Mouse (Mus musculus) lung, adult 2 months (tissue): ENCODE measurements around the gene Eif4g1. TPM values are rescaled to one million over a fixed set of nuclear protein-coding genes. Genes with fewer than 3 reads are reported as not detected.
A peak's percentile ranks its signal among the peaks of the same experiment; 100 is the strongest.

Experiments
- DNase-seq: peaks from one replicate; pipeline ENCODE4 v3.0.0; 2022
- H3K4me1 ChIP-seq: fragments of 200-500 bp; 2 replicates; pipeline ENCODE4 v1.6.1; 2011; ENCODE audit warnings: low read length; ENCODE audit not compliant: control insufficient read depth, insufficient read depth
- H3K4me3 ChIP-seq: fragments of 200-500 bp; replicated peaks from 2 replicates; pipeline ENCODE3; 2011; ENCODE audit warnings: low read depth, mild to moderate bottlenecking, control low read depth, low read length; ENCODE audit errors: extremely low read depth
- CTCF ChIP-seq: fragments of 200-500 bp; IDR thresholded peaks from 2 replicates; pipeline ENCODE4 v1.5.1; 2011; ENCODE audit warnings: mild to moderate bottlenecking, low read length, control low read depth; ENCODE audit not compliant: insufficient read depth
- POLR2A ChIP-seq: fragments of 200-500 bp; IDR thresholded peaks from 2 replicates; pipeline ENCODE4 v1.6.1; 2011; ENCODE audit warnings: low read depth, mild to moderate bottlenecking, control low read depth, low read length, borderline replicate concordance; ENCODE audit errors: extremely low read depth
- WGBS: fragments of 180-500 bp; shearing (Covaris S2); methylation state at CpG from one replicate; pipeline ENCODE4 v1.1.7; 2018; 5-methylcytosine and 5-hydroxymethylcytosine counted together
- polyA plus RNA-seq: library from polyadenylated mRNA; depleted of rRNA; stranded (reverse); fragments of >200 nt; gene quantifications from 2 replicates; pipeline ENCODE4 v1.2.3, GENCODE M21; 2012

Gene Eif4g1
- polyA plus RNA-seq, 1 experiment: 341 TPM

DNA sequence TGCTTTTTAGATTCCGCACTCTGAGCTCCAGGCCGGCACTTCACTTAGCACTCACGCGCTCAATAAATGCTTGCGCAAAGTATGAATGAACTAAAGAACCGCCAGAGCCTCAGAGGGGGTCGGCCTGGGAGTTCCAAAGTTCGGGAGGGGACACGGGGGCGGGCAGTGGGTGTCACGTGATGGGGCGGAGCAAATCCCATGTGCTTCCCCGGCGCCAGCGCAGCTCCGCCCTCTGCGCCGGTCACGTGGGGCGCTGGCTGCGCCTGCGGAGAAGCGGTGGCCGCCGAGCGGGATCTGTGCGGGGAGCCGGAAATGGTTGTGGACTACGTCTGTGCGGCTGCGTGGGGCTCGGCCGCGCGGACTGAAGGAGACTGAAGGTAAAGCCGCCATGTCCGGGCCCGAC lies 4.4 kb downstream of the Eif4g1 start:
- TF ChIP-seq CTCF (no peak), POLR2A (peak; percentile 66; the same call in 1 of the 2 replicates)
- H3K4me1 ChIP-seq: peaks cover 13% of the 10 kb centered on the region
- peak; percentile 96 for DNase-seq
- peak overlapping the region; percentile 73 for H3K4me3 ChIP-seq
- under 1% methylated on average over 38 of the region's 38 CpGs for WGBS

DNA sequence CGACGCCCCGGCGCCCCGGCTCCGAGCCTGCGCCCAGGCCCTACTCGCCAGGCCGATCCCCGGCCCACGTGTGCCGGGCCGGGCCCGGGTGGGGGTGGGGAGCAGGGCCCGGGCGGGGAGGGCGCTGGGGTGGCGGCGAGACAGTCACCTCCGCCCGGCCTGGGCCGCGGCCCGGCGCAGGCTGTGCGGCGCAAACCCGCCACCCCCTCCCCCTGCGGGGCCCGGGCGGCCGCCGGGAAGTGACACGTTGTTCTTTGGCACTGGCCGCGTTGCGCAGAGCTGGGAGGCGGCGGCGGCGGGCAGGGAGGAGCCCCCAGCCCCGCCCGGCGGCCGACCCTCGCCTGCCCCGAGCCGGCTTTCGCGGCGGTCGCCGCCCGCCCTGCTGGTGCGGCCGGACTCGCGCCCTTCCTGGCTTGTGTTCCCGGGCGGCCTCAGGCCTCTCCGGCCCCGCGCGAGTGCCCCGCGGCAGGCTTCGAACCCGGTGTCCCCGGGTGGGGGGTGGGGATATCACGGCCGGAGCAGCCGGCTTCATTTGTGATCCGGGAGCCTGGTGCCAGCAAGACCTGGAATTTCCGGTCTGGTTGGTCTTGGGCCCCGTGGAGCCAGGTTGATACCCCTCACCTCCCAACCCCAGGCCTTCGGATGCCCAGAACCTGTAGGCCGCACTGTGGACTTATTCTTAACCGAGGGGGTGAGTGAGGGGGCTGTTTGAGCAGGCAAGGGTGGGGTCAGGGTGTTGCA lies 5.0 kb downstream of the Eif4g1 start:
- H3K4me3 ChIP-seq: peak overlapping the region; percentile 73
- no peak for TF ChIP-seq POLR2A
- TF ChIP-seq CTCF: no peak
- WGBS: 1% methylated on average over 48 of the region's 78 CpGs
- DNase-seq: peak; percentile 61
- peaks cover 16% of the 10 kb centered on the region for H3K4me1 ChIP-seq

DNA sequence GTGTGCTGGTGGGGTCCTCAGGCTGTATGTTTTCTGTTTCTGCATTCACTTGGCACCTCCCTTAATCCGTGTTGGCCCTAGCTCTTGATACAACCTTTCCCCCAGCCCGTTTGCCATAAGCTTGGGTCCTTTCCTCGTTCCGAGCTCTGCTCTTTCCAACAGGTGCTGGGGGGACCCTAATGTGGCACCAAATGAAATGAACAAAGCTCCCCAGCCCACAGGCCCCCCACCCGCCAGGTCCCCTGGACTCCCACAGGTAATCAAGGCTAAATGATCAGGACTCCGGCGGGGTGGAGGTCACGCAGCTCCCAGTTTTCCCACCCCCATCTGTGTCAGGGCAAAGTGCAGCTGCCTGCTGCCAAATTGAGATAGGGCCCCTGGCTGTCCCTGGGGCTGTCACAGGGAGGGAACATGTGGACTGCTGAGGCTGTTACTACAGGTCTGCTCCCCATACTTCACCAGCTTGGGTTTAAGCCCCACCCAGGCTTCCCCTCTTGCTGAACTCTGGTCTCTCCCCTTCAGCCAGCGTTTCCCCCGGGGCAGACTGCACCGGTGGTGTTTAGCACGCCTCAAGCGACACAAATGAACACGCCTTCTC lies 5.7 kb downstream of the Eif4g1 start:
- WGBS: 3% methylated on average over 14 of the region's 14 CpGs
- H3K4me3 ChIP-seq: peak overlapping the region; percentile 73
- DNase-seq: no peak
- H3K4me1 ChIP-seq: peaks cover 16% of the 10 kb centered on the region
- no peak for TF ChIP-seq POLR2A
- no peak for TF ChIP-seq CTCF

DNA sequence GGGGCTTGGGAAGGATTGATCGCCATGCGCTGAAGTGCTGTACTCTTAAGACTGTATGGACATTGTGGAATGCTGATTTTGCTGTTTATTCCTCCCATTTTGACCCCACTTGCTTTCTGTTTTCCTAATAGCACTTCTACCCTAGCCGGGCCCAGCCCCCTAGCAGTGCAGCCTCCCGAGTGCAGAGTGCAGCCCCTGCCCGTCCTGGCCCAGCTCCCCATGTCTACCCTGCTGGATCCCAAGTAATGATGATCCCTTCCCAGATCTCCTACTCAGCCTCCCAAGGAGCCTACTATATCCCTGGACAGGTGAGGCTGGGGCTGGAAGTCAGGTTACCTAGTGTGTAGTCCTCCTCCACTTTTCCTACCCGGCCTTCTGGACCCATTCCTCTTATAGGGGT lies 7.1 kb downstream of the Eif4g1 start:
- Histone ChIP-seq H3K4me3 (no peak overlapping the region), H3K4me1 (peaks cover 16% of the 10 kb centered on the region)
- TF ChIP-seq CTCF (no peak), POLR2A (no peak)
- 80% methylated on average over 6 of the region's 6 CpGs for WGBS
- no peak for DNase-seq

DNA sequence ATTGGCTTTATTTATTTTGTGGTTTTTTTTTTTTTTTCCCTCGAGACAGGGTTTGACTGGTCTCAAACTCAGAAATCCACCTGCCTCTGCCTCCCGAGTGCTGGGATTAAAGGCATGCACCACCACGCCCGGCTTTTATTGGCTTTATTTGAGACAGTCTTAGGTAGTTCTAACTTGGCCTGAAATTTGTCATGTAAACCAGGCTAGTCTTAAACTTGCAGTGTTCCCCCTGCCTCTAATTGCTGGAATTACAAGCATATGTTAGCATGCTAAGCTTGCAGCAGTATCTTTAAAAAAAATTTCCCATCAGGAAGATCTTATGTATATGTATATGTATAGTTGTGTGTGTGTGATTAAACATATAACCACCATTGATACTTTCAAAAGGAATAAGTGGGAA lies 8.6 kb downstream of the Eif4g1 start:
- no peak for DNase-seq
- peaks cover 16% of the 10 kb centered on the region for H3K4me1 ChIP-seq
- no peak for TF ChIP-seq POLR2A
- TF ChIP-seq CTCF: no peak
- 82% methylated on average over 4 of the region's 4 CpGs for WGBS
- no peak overlapping the region for H3K4me3 ChIP-seq

DNA sequence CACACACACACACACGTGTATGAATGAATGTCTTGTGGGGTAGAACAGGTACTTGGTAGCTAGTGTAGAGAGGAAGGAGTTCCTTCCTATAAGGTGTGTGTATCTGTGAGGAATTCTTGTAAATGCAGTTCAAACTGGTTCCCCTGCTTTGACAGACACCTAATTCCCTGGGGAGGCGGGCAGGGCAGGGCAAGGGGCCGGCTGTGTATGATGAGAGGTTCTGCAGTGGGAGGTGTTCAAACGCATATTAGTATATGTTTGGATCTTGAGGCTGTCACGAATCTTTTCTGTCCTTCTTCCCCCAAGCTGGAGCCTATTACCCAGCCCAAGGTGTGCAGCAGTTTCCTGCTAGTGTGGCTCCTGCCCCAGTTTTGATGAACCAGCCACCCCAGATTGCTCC lies 9.3 kb downstream of the Eif4g1 start:
- Histone ChIP-seq H3K4me1 (peaks cover 16% of the 10 kb centered on the region), H3K4me3 (no peak overlapping the region)
- TF ChIP-seq POLR2A: no peak
- TF ChIP-seq CTCF: no peak
- DNase-seq: no peak
- 65% methylated on average over 5 of the region's 5 CpGs for WGBS

DNA sequence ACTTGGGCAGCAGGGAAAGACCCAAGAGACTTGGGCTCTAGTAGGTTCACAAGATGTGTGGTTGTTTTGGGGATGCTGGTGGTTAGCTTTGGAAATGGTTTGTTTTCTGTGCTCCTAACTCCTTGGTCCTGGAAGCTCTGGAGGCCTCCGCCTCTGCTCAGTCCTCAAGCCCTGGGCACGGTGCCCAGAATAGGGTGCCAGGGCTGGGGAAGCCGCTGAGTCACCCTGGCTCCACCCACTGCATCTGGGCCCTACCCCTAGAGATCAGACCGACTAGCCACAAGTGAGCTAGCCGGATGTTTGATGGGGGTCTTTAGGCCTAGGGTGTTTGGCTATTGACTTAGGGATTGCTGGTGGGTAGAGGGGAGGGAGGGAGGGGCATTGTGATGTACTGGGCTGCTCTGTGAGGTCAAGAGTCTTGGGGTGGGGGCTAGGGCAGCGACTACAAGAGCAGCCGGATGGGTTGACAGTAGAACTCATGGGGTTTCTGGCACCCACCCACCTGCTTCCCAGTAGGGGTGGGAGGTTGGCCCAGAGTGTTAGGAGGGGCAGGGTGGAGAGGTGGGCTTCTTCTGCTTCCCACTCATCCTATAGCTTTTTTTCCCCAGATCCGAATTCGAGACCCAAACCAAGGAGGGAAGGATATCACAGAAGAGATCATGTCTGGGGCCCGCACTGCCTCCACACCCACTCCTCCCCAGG lies 10.0 kb downstream of the Eif4g1 start:
- peak; percentile 85 for DNase-seq
- no peak for TF ChIP-seq CTCF
- no peak for TF ChIP-seq POLR2A
- Histone ChIP-seq H3K4me1 (peaks cover 16% of the 10 kb centered on the region), H3K4me3 (no peak overlapping the region)
- WGBS: 46% methylated on average over 10 of the region's 10 CpGs

DNA sequence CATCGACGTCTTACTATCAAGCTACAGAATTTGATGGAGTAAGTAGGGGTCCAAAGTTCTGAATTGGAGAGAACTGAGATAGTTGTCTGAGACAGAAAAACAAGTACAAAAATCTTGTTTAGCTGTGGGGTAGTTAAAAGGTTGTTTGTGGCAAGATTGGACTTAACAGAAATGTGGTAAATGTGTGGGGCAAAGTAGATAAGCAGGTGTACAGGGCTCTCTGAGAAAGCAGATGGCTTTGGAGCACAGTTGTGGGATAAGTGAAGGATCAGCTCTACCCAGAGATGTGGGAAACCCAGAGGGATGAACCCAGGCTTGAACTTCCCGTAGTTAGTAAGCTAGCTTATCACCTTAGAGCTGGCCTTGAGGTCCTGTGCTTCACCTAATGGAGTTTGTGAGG lies 22.7 kb downstream of the Eif4g1 start:
- 82% methylated on average over 3 of the region's 3 CpGs for WGBS
- DNase-seq: no peak
- no peak for TF ChIP-seq POLR2A
- TF ChIP-seq CTCF: no peak

DNA sequence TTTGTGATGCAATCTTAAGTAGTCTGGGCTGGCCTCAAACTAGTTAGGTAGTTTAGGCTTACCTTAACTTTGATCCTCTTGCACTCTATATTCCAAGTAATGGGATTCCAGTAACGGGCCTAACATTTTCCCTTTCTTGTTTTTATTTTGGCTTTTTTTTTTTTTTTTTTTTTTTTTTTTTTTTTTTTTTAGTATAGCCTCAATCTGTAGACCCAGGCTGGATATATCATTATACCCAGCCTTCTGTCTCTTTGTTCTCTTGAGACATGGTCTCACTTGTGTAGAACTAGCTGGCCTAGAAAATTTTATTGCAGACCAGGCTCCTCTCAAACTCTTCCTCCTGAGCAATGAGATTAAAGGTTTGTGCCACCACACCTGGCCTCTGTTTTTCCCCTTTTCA lies 23.5 kb downstream of the Eif4g1 start:
- WGBS: 70% methylated on average over 1 of the region's 1 CpGs
- no peak for TF ChIP-seq CTCF
- Histone ChIP-seq H3K4me1 (peaks cover 3% of the 10 kb centered on the region), H3K4me3 (no peak overlapping the region)
- DNase-seq: no peak

More for the DNA sequence above, 22.7 kb downstream of the Eif4g1 start:
- Histone ChIP-seq H3K4me3 (no peak overlapping the region), H3K4me1 (peaks cover 3% of the 10 kb centered on the region)

DNA sequence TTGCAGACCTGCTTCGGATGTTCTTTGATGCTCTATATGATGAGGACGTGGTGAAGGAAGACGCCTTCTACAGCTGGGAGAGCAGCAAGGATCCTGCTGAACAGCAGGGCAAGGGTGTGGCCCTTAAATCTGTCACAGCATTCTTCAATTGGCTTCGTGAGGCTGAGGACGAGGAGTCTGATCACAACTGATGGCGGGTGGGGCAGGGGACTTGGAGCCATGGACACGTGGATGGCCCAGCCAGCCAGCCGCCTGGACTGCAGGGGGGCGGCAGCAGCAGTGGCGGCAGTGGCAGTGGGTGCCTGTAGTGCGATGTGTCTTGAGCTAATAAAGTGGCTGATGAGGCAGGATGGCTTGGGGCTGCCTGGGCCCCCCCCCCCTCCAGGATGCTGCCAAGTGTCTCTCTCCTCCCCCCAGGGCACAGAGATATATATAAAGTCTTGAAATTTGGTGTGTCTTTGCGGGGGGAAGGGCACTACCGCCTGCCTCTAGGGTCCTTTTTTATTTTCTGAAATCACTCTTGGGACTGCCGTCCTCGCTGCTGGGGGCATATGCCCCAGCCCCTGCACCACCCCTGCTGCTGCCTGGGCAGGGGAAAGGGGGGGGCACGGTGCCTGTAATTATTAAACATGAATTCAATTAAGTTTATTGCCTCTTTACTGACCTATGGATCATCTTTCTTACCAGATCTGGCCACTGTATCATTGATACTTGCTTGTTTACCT lies 24.3 kb downstream of the Eif4g1 start:
- no peak overlapping the region for H3K4me3 ChIP-seq
- TF ChIP-seq POLR2A (no peak), CTCF (no peak)
- peaks cover 3% of the 10 kb centered on the region for H3K4me1 ChIP-seq
- no peak for DNase-seq
- 61% methylated on average over 16 of the region's 16 CpGs for WGBS
